Mouse (Mus musculus): ENCODE results near the gene Unc93a2. TPM values are rescaled to one million over a fixed set of nuclear protein-coding genes. Genes with fewer than 3 reads are reported as not detected.
"Not testable (repeated sequence)": the region's sequence is repeated elsewhere in the genome, so short reads cannot be mapped to it uniquely, and the experiment has no call there.

The Unc93a2 gene
- polyA plus RNA-seq, 1 experiment from 2014 or later = not detected

- not testable (repeated sequence) for H3K4me2 ChIP-seq (ENCODE audit: low read depth, low read length); H3K27ac ChIP-seq (ENCODE audit: low read depth, low read length); H3K36me3 ChIP-seq (ENCODE audit: control insufficient read depth, insufficient read depth, low read length); H3K4me3 ChIP-seq (ENCODE audit: low read depth, low read length); H3K9ac ChIP-seq (replicated peaks; ENCODE audit: low read depth, low read length); ATAC-seq (ENCODE audit: low read depth); H3K27me3 ChIP-seq (ENCODE audit: control insufficient read depth, insufficient read depth, low read length); H3K9me3 ChIP-seq (ENCODE audit: control insufficient read depth, low read length); H3K4me1 ChIP-seq (ENCODE audit: control insufficient read depth, insufficient read depth, low read length)
- 14% methylated on average over 2 of the region's 3 CpGs for WGBS
Measured at GRCm38 (mm10) chr17:7377907-7378306, 7.4 kb downstream of the Unc93a2 start.

GRCm38 (mm10) chr17:7376951-7377700, 8.1 kb downstream of the Unc93a2 start:
- H3K36me3 ChIP-seq (ENCODE audit: control insufficient read depth, insufficient read depth, low read length); H3K9ac ChIP-seq (replicated peaks; ENCODE audit: low read depth, low read length); H3K9me3 ChIP-seq (ENCODE audit: control insufficient read depth, low read length); H3K4me1 ChIP-seq (ENCODE audit: control insufficient read depth, insufficient read depth, low read length); H3K27me3 ChIP-seq (ENCODE audit: control insufficient read depth, insufficient read depth, low read length); H3K4me3 ChIP-seq (ENCODE audit: low read depth, low read length); H3K27ac ChIP-seq (ENCODE audit: low read depth, low read length); H3K4me2 ChIP-seq (ENCODE audit: low read depth, low read length): not testable (repeated sequence)
- 89% methylated on average over 1 of the region's 3 CpGs for WGBS
- ATAC-seq (ENCODE audit: low read depth) = peak; percentile 49; the same call in 1 of the 2 replicates

GRCm38 (mm10) chr17:7371879-7372278, 13.4 kb downstream of the Unc93a2 start, which contains the start of gene Gm49630:
Gene Gm49630 (minus strand): TSS chr17:7371979.
- 80% methylated on average over 1 of the region's 5 CpGs for WGBS
- H3K36me3 ChIP-seq (ENCODE audit: control insufficient read depth, insufficient read depth, low read length); H3K4me2 ChIP-seq (ENCODE audit: low read depth, low read length); H3K4me3 ChIP-seq (ENCODE audit: low read depth, low read length); H3K9ac ChIP-seq (replicated peaks; ENCODE audit: low read depth, low read length); H3K27ac ChIP-seq (ENCODE audit: low read depth, low read length); H3K27me3 ChIP-seq (ENCODE audit: control insufficient read depth, insufficient read depth, low read length); H3K9me3 ChIP-seq (ENCODE audit: control insufficient read depth, low read length); H3K4me1 ChIP-seq (ENCODE audit: control insufficient read depth, insufficient read depth, low read length); ATAC-seq (ENCODE audit: low read depth): not testable (repeated sequence)

- not testable (repeated sequence) for H3K9me3 ChIP-seq (ENCODE audit: control insufficient read depth, low read length); H3K27me3 ChIP-seq (ENCODE audit: control insufficient read depth, insufficient read depth, low read length); H3K4me3 ChIP-seq (ENCODE audit: low read depth, low read length); H3K9ac ChIP-seq (replicated peaks; ENCODE audit: low read depth, low read length); H3K4me1 ChIP-seq (ENCODE audit: control insufficient read depth, insufficient read depth, low read length); H3K36me3 ChIP-seq (ENCODE audit: control insufficient read depth, insufficient read depth, low read length); ATAC-seq (ENCODE audit: low read depth); H3K27ac ChIP-seq (ENCODE audit: low read depth, low read length); H3K4me2 ChIP-seq (ENCODE audit: low read depth, low read length)
- 81% methylated on average over 4 of the region's 6 CpGs for WGBS
Measured at GRCm38 (mm10) chr17:7369401-7369800, 15.9 kb downstream of the Unc93a2 start.

GRCm38 (mm10) chr17:7366676-7367374, 18.4 kb downstream of the Unc93a2 start:
- not testable (repeated sequence) for H3K27ac ChIP-seq (ENCODE audit: low read depth, low read length)
- WGBS = 8% methylated on average over 4 of the region's 7 CpGs

GRCm38 (mm10) chr17:7366265-7366664, 19.0 kb downstream of the Unc93a2 start:
- not testable (repeated sequence) for H3K4me2 ChIP-seq (ENCODE audit: low read depth, low read length); H3K27ac ChIP-seq (ENCODE audit: low read depth, low read length); ATAC-seq (ENCODE audit: low read depth); H3K36me3 ChIP-seq (ENCODE audit: control insufficient read depth, insufficient read depth, low read length); H3K27me3 ChIP-seq (ENCODE audit: control insufficient read depth, insufficient read depth, low read length); H3K9ac ChIP-seq (replicated peaks; ENCODE audit: low read depth, low read length); H3K9me3 ChIP-seq (ENCODE audit: control insufficient read depth, low read length); H3K4me1 ChIP-seq (ENCODE audit: control insufficient read depth, insufficient read depth, low read length); H3K4me3 ChIP-seq (ENCODE audit: low read depth, low read length)
- WGBS = no CpG with 5 or more reads among the region's 1 CpGs

More at GRCm38 (mm10) chr17:7366676-7367374, 18.4 kb downstream of the Unc93a2 start:
- H3K4me3 ChIP-seq (ENCODE audit: low read depth, low read length); H3K9me3 ChIP-seq (ENCODE audit: control insufficient read depth, low read length); H3K4me1 ChIP-seq (ENCODE audit: control insufficient read depth, insufficient read depth, low read length); H3K27me3 ChIP-seq (ENCODE audit: control insufficient read depth, insufficient read depth, low read length); H3K9ac ChIP-seq (replicated peaks; ENCODE audit: low read depth, low read length); H3K36me3 ChIP-seq (ENCODE audit: control insufficient read depth, insufficient read depth, low read length); H3K4me2 ChIP-seq (ENCODE audit: low read depth, low read length): not testable (repeated sequence)
- peak; percentile 89 for ATAC-seq (ENCODE audit: low read depth)

GRCm38 (mm10) chr17:7365615-7366014, 19.6 kb downstream of the Unc93a2 start:
- H3K4me2 ChIP-seq (ENCODE audit: low read depth, low read length); H3K9me3 ChIP-seq (ENCODE audit: control insufficient read depth, low read length); H3K27ac ChIP-seq (ENCODE audit: low read depth, low read length); H3K9ac ChIP-seq (replicated peaks; ENCODE audit: low read depth, low read length); H3K4me3 ChIP-seq (ENCODE audit: low read depth, low read length); ATAC-seq (ENCODE audit: low read depth); H3K4me1 ChIP-seq (ENCODE audit: control insufficient read depth, insufficient read depth, low read length); H3K36me3 ChIP-seq (ENCODE audit: control insufficient read depth, insufficient read depth, low read length); H3K27me3 ChIP-seq (ENCODE audit: control insufficient read depth, insufficient read depth, low read length): not testable (repeated sequence)
- WGBS = 100% methylated on average over 1 of the region's 3 CpGs

- not testable (repeated sequence) for H3K36me3 ChIP-seq (ENCODE audit: control insufficient read depth, insufficient read depth, low read length); H3K4me1 ChIP-seq (ENCODE audit: control insufficient read depth, insufficient read depth, low read length); H3K4me3 ChIP-seq (ENCODE audit: low read depth, low read length); H3K9me3 ChIP-seq (ENCODE audit: control insufficient read depth, low read length); H3K9ac ChIP-seq (replicated peaks; ENCODE audit: low read depth, low read length); H3K27me3 ChIP-seq (ENCODE audit: control insufficient read depth, insufficient read depth, low read length); H3K27ac ChIP-seq (ENCODE audit: low read depth, low read length); ATAC-seq (ENCODE audit: low read depth); H3K4me2 ChIP-seq (ENCODE audit: low read depth, low read length)
- 87% methylated on average over 8 of the region's 9 CpGs for WGBS
Measured at GRCm38 (mm10) chr17:7360749-7361465, 24.4 kb downstream of the Unc93a2 start.

GRCm38 (mm10) chr17:7359806-7360205, 25.5 kb downstream of the Unc93a2 start:
- not testable (repeated sequence) for H3K4me3 ChIP-seq (ENCODE audit: low read depth, low read length); H3K9ac ChIP-seq (replicated peaks; ENCODE audit: low read depth, low read length); H3K4me2 ChIP-seq (ENCODE audit: low read depth, low read length); H3K27me3 ChIP-seq (ENCODE audit: control insufficient read depth, insufficient read depth, low read length); H3K27ac ChIP-seq (ENCODE audit: low read depth, low read length); H3K4me1 ChIP-seq (ENCODE audit: control insufficient read depth, insufficient read depth, low read length); H3K9me3 ChIP-seq (ENCODE audit: control insufficient read depth, low read length); ATAC-seq (ENCODE audit: low read depth); H3K36me3 ChIP-seq (ENCODE audit: control insufficient read depth, insufficient read depth, low read length)
- WGBS = 65% methylated on average over 4 of the region's 4 CpGs
